Mouse (Mus musculus): ENCODE measurements around the gene Grik4.

DNA sequence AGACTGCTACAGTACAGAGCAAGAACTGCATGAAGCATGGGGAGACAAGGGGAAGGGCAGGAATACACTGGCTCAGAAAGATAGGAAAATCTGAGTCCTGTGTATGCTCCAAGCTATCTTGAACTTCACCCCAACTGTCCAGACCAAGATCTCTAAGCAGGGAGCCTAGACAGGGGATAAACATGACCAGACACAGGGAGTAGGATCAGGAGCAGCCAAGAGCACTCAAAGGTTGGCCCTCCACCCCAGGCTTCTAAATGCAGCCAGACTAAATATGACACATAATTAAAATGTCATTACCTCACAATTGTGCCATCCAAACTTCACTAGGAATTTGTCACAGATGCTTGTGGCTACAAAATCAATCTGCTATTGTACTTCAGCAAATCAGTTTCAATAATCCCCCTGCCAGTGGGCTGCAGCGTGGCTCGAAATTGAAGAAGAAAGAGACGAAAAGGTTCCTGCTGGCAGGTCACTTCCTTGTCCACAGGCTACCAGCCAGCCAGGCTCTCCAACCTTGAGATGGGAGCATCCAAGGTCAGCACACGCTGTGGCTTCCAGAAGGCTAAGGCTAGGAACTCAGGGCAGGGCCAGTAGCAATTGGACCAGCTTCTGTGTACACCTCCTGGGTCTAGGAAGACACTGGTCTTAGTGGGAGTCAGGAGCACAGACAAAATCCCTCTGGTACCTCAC lies 85.1 kb downstream of the Grik4 start:
- no peak for TF ChIP-seq POLR2A (IDR thresholded peaks at IDR 0.05; ENCODE audit: insufficient read depth, low read depth, low read length)
- TF ChIP-seq CTCF (IDR thresholded peaks at IDR 0.05; ENCODE audit: insufficient read depth, low read depth, low read length) = no peak

All from olfactory bulb, adult 2 months (tissue).